Mouse (Mus musculus) ES-CJ7 (cell line): ENCODE data around the gene Zfp622.

Source experiments
- DNase-seq: peaks from one replicate; pipeline ENCODE4 v3.0.0; 2011; ENCODE audit warnings: low read depth, low spot score

Zfp622 gene

DNA sequence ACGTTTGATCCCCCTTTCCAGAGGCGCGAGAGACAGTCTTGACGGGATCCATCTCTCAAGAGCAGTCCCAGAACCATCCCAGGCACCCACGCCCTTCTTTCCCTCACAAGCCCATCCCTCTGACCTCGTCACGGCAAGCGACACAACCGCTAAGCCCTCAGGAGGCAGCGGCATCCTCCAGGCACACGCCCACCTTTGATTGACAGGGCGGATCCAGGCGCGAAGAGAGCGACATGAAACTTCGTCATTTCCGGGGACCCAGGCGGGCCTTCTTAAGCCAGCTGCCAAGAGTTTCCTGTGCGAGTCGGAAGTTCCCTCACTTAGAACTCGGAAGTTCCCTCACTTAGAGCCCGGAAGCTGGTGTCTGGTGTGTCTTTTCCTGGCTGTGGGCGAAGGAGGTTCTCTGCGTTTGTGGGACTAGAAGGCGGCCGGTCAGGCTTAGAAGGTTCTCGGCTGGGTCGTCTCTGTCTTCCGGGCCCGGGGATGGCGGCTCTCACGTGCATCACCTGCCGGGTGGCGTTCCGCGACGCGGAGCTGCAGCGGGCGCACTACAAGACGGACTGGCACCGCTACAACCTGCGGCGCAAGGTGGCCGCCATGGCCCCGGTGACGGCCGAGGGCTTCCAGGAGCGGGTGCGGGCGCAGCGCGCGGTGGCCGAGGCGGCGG is at the start of gene Zfp622:
Zfp622 (plus strand) TSS at position 300 of the 667 bp plus-strand sequence.
- DNase-seq: peak; percentile 99

DNA sequence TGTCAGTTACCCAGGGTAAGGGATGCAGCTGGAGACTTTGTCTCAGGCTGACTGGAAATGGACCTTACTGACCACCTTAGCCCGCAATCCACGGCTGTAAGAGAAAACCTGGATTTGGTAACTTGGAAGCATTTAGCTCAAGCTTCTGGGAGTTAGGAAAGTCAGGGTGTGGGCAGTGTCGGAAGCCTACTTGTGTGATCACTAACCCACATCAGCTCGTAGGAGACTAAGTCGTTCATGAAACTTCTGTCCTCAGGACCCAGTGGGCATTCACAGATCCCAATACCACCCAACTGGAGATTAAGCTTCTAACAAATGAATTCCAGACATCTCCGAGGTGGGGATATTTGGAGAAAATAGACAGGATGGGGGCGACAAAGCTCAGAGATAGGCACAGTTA is 49.8 kb upstream of the Zfp622 start:
- DNase-seq: no peak

DNA sequence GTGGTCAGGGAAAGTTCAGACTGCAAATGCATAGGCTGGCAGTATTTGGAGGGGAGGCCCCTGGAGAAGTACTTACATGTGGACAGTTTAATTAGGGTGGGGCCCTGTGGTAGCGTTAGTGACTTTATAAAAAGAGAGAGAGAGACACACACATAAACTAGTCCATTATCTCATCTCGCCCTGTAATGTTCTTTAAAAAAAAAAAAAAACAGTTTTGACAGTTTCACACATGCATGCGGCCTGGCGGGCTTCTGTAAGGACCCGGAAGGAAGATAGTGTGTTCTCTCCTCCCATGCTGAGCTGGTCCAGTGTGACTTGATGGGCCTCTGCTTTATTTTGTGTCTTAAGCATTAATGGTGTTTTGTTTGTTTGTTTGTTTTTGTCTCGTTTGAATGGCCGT is 45.7 kb upstream of the Zfp622 start:
- DNase-seq: no peak

DNA sequence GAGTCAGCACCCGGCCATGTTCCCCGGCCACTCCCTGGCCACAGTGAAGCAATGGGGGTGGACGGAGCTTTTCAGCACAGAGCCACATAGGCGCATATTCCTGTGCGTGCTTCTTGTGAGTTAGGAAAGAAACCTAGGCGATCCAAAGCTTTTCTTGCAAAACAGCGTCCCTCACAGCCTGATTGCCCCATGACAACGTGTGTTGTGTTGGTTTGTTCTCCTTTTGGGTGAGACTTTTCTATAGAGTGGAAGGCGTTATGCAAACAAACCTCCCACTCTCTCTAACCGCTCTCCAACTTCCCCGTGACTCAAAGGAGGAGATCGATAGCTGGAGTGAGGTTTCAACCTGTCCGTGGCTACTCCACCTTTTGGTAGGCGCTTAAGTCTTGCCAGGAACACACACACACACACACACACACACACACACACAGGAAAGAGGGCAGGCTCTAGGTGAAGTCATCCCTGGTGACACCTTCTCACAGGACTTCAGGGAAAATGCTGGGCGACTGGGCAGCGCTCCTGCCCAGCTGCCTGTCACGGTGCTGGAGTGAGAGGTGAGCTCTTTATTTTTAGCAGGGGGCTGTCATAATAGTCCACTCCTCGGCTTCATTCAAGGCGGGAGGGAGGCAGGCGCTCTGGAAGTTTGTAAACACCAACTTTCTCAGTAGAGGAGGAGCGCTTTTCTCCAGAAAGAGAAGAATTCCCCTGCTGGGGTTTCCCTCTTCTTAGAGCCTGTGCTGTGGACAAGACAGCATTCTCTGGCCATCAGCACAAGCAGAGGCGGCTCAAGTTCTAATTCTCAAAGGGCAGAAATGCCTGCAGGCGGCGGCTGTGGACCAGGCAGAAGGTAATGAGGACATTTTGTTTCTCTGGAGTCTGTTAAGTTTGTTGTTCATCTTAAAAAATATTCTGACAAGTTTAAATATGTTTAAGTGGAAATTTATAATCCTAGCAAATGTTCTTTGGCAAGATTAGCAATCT is 43.5 kb upstream of the Zfp622 start:
- DNase-seq: no peak

DNA sequence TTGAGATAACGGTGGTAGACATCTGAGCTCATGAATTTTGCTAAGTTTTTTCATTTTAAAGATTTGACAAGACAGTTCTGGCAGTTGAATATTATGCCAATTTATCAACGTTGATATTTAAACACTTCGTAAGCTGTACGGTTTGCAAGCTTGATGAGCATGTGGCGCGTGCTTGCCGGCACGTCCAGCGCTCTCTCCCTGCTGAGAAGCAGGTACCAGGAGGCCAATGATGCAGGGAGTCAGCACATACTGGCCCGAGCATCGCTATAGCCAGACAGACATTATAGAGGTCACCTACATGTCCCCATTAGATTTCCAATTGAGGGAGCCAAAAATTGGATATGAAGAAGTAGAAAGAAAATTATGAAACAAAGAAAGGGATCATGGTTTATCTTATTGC is 42.7 kb upstream of the Zfp622 start:
- DNase-seq: no peak

DNA sequence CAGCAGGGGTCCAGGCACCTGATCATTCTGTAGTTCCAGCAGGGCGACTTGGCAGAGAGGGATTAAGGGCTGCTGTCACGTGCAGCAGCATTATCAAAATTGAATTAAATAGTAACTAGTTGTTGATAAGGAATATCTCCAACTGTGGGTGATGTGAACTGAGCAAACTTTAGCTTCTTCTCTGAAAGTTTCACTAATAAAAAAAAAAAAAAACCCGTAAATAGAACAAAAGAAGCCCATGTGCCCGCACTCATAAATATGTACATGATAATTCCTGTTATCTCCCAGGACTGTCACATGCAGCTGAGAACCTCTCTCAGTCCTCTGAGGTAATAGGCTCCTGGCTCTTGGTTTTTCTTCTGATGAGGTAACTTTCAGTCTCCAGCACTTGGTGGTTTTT is 41.8 kb upstream of the Zfp622 start:
- no peak for DNase-seq

GRCm38 (mm10) chr15:25943386-25944137 is 40.6 kb upstream of the Zfp622 start:
- DNase-seq: no peak

GRCm38 (mm10) chr15:25945224-25945623 is 38.9 kb upstream of the Zfp622 start:
- DNase-seq: no peak

GRCm38 (mm10) chr15:25946482-25946881 is 37.7 kb upstream of the Zfp622 start:
- DNase-seq: no peak

DNA sequence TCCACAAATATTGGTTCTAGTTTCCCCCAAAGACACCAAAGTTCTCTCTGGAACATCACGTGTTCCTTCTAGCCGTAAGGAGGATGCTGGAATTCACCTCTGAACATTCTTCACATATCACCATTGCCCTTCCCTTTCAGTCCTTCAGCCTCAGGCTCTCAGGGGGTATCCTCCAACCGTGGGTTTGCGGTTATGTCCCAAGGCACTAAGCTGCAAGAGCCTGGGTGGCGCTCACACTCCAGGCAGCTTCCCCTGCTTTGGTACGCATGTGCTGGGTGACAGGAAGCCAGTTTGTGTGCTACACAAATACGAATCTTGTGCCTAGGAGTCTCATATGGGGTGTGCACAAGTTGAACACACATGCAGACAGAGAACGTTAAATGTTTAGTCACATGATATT is 36.8 kb upstream of the Zfp622 start:
- DNase-seq: no peak

DNA sequence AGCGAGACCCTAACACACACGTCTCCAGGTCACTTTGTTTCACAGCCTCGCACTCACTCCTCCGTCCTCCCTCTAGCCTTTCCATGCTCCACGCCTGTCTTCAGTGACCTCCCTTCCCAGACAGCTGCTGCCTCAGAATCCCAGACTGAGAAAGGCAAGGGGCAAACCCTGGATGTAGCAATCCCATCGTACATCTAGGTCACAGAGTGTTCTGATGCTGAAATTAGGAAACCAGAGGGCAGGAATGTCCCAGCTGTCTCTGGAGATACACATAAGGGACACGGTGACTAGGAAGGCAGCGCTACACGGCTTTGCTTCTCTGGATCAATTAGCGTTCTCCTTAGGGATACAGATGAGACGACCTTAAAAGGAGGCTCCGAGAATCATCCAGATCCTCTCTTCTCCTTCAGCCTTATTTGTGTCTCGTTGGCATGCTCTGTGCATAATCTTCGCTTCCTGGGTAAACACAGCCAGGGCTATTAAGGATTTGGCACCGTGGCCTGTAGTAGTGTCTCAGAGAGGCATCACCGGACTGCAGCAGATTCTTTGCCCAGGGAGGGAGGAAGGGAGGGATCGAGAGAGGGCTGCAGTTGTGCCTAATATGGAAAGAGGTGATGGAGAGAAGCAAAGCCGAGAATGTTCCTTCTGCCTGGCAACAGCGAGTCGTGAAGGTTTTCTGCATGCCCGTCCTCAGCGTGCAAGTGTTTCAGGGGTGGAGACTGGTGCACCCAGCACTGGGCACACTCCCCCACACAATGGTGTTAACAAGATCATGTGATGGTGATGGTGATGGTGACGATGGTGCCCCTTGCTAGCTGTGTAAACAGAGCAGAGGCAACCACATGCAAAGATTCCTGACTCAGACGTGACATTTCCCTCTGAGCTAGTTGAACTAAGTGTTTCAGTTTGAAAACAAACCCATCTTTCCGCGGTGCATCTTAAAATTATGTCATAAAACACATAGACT is 35.6 kb upstream of the Zfp622 start:
- DNase-seq: no peak

- DNase-seq: no peak
These were observed 34.5 kb upstream of the Zfp622 start for GRCm38 (mm10) chr15:25949696-25950095.

DNA sequence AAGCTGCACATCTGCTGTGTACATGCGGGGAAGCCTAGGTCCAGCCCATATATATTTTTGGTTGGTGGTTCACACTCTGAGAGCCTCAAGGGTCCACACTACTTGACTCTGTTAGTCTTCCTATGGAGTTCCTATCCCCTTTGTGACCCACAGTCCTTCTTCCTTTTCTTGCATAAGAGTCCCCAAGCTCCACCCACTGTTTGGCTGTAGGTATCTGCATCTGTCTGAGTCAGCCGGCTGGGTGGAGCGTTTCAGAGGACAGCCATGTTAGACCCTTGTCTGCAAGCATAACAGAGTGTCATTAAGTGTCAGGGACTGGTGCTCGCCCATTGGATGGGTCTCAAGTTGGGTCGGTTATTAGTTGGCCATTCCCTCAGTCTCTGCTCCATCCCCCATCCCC is 33.6 kb upstream of the Zfp622 start:
- DNase-seq: no peak

DNA sequence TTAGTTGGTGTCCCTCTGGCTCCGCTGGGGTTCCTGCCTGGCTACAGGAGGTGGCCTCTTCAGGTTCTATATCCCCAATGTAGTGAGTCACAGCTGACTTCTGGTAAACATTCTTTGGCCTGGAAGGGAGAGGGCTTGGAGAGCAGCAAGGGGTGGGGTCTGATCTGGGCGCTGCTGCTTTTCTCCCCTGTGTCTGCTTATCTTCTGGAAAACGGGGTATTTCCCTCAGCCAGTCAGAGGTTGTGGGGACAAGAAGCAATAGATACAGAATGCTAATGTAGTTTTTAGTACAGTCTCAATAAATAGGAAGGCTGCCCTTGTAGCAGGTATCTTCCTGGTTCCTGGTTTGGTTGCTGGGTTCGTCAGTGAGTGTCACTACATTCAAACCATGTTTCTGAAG is 33.1 kb upstream of the Zfp622 start:
- no peak for DNase-seq

- no peak for DNase-seq
These were observed 28.2 kb upstream of the Zfp622 start for GRCm38 (mm10) chr15:25956001-25956400.

DNA sequence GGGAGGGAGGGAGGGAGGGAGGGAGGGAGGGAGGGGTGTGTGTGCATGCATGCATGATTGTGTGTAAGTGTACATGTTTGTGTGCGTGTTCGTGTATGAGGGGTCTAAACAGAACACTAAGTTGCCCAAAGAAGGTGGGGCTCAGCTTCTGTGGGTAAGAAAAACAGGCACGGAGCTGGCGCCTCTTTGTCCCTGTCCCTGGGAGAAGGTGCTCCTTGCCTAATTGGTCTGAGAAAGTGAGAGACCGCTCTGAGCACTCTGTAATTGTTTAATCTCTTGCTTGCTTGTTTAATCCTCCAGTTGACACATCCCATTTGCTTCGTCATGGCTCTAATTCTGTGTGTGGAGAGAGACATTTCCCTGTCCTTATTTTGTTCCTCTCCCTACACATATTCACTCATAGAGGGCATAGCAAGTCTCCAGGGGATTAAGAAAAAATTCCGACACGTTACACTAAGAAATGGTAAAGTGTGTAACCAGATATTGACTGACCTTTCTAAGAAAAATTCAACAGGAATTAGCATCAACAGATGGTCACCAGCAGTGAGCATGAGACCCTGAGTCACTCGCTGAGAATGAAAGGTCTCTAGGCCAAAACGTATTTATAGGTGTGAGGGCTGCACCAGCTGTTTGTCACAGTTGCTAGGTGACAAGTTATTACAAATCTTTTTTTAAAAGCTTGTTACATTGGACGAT is 27.6 kb upstream of the Zfp622 start:
- no peak for DNase-seq

- no peak for DNase-seq
These were observed 26.5 kb upstream of the Zfp622 start for GRCm38 (mm10) chr15:25957651-25958050.

DNA sequence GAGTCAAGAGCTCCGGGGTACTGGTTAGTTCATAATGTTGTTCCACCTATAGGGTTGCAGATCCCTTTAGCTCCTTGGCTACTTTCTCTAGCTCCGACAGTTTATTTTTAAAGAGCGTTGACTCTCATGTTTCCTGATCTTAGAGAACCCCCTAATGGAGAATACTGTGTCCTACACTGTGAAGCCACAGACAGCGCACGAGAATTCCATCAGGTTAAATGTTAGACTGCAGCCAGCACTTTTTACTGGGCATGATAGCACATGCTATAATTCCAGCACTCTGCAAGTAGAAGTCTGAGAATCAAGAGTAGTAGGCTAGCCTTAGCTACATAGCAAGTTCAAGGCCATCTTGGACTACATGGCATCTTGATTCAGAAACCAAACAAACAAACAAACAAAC is 24.8 kb upstream of the Zfp622 start:
- peak; percentile 70 for DNase-seq

GRCm38 (mm10) chr15:25960231-25960630 is 23.9 kb upstream of the Zfp622 start:
- DNase-seq: no peak

GRCm38 (mm10) chr15:25966220-25966774 is 17.9 kb upstream of the Zfp622 start:
- no peak for DNase-seq
